Mouse (Mus musculus) MEL-GATA-1-ER (cell line): ENCODE data around the gene Kcne2.
A peak's percentile ranks its signal among the peaks of the same experiment; 100 is the strongest.

Source experiments
- DNase-seq: peaks from one replicate; pipeline ENCODE4 v3.0.0-alpha.2; 2012; ENCODE audit warnings: low read depth; ENCODE audit errors: extremely low read depth

The Kcne2 gene

GRCm38 (mm10) chr16:92292101-92292500, at the start of gene Kcne2:
TSS of gene Kcne2 (plus strand) at chr16:92292389.
- no peak for DNase-seq

GRCm38 (mm10) chr16:92245909-92246308, 46.3 kb upstream of the Kcne2 start:
- DNase-seq, result no peak

GRCm38 (mm10) chr16:92246974-92247373, 45.2 kb upstream of the Kcne2 start:
- no peak for DNase-seq

GRCm38 (mm10) chr16:92247700-92248099, 44.5 kb upstream of the Kcne2 start:
- DNase-seq, result no peak

- DNase-seq, result no peak
These were observed 42.5 kb upstream of the Kcne2 start for GRCm38 (mm10) chr16:92249681-92250080.

- no peak for DNase-seq
These were observed 41.7 kb upstream of the Kcne2 start for GRCm38 (mm10) chr16:92250452-92250851.

GRCm38 (mm10) chr16:92254316-92254715, 37.9 kb upstream of the Kcne2 start:
- DNase-seq, result no peak

GRCm38 (mm10) chr16:92267861-92268260, 24.3 kb upstream of the Kcne2 start:
- DNase-seq, result no peak

- DNase-seq, result no peak
These were observed 17.7 kb upstream of the Kcne2 start for GRCm38 (mm10) chr16:92274516-92274915.

- no peak for DNase-seq
These were observed 16.7 kb upstream of the Kcne2 start for GRCm38 (mm10) chr16:92275526-92275925.

GRCm38 (mm10) chr16:92282671-92283070, 9.5 kb upstream of the Kcne2 start:
- DNase-seq, result no peak

- DNase-seq, result no peak
These were observed 7.1 kb upstream of the Kcne2 start for GRCm38 (mm10) chr16:92285068-92285467.

- peak; percentile 33 for DNase-seq
These were observed 5.6 kb upstream of the Kcne2 start for GRCm38 (mm10) chr16:92286609-92287008.

- no peak for DNase-seq
These were observed 3.4 kb upstream of the Kcne2 start for GRCm38 (mm10) chr16:92288778-92289177.

GRCm38 (mm10) chr16:92290045-92290444, 2.1 kb upstream of the Kcne2 start:
- DNase-seq, result no peak

GRCm38 (mm10) chr16:92294267-92294970, 2.2 kb downstream of the Kcne2 start:
- no peak for DNase-seq

- DNase-seq, result no peak
These were observed 3.1 kb downstream of the Kcne2 start for GRCm38 (mm10) chr16:92295328-92295727.

- DNase-seq, result peak; percentile 95
These were observed 8.6 kb downstream of the Kcne2 start, which contains the start of gene Smim11 for GRCm38 (mm10) chr16:92300649-92301411. TSS of gene Smim11 (plus strand) at chr16:92301286.

- DNase-seq, result peak; percentile 36
These were observed 9.2 kb downstream of the Kcne2 start for GRCm38 (mm10) chr16:92301412-92301806.

GRCm38 (mm10) chr16:92301989-92302388, 9.8 kb downstream of the Kcne2 start:
- DNase-seq, result no peak

- DNase-seq, result no peak
These were observed 10.3 kb downstream of the Kcne2 start for GRCm38 (mm10) chr16:92302506-92302905.

- DNase-seq, result no peak
These were observed 13.3 kb downstream of the Kcne2 start for GRCm38 (mm10) chr16:92305519-92305918.

GRCm38 (mm10) chr16:92307947-92308346, 15.8 kb downstream of the Kcne2 start:
- no peak for DNase-seq
